Mouse (Mus musculus): ENCODE data around the gene Ehd1.
A peak's percentile ranks its signal among the peaks of the same experiment; 100 is the strongest.

DNA sequence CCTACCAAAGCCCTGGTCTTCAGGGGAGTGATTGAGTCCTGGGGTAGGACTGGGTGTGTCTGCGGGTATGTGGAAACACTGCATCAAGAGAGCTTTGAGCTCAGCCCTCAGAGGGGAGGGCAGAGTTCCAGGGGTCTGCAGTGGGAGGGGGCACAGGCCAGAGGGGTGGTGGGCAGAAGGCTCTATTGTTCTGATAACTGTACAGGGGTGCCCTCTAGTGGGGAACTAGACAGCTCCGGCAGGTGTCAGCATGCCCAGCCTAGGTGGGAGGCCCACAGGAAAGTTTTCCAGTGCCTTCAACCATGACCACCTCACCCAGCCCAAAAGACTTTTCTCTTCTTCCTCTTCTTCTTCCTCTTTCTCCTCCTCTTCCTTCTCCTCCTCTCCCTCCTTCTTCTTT lies 16.1 kb upstream of the Ehd1 start:
- TF ChIP-seq CTCF (IDR thresholded peaks at IDR 0.05; ENCODE audit: low read depth) (peak; percentile 59), EP300 (optimal IDR thresholded peaks at IDR 0.05) (no peak)
